Mouse (Mus musculus): ENCODE results near the gene Sf3a2. TPM values are rescaled to one million over a fixed set of nuclear protein-coding genes. Genes with fewer than 3 reads are reported as not detected.

Gene Sf3a2
- polyA plus RNA-seq, 1 experiment from 2014 or later = 77.7 TPM

- peak; percentile 69 for ATAC-seq (ENCODE audit: insufficient number of reproducible peaks, insufficient read depth, low FRiP score, low read depth)
- Histone ChIP-seq H3K4me3 (ENCODE audit: low read depth, low read length) (no peak overlapping the region), H3K27me3 (ENCODE audit: control insufficient read depth, insufficient read depth, low read length) (no peaks in the 10 kb centered on the region), H3K27ac (ENCODE audit: low read length) (no peak overlapping the region; the same call in 1 of the 2 replicates), H3K36me3 (ENCODE audit: control insufficient read depth, insufficient read depth, low read length) (peaks cover 60% of the 10 kb centered on the region), H3K4me1 (ENCODE audit: control insufficient read depth, insufficient read depth, low read length) (no peaks in the 10 kb centered on the region), H3K9me3 (ENCODE audit: control insufficient read depth, low read depth, low read length) (no peaks in the 10 kb centered on the region), H3K9ac (replicated peaks; ENCODE audit: low read depth, low read length) (no peak overlapping the region), H3K4me2 (replicated peaks; ENCODE audit: low read depth, low read length) (no peak overlapping the region)
- WGBS = 54% methylated on average over 10 of the region's 10 CpGs
Measured at GRCm38 (mm10) chr10:80766161-80766815, 31.7 kb upstream of the Sf3a2 start.

DNA sequence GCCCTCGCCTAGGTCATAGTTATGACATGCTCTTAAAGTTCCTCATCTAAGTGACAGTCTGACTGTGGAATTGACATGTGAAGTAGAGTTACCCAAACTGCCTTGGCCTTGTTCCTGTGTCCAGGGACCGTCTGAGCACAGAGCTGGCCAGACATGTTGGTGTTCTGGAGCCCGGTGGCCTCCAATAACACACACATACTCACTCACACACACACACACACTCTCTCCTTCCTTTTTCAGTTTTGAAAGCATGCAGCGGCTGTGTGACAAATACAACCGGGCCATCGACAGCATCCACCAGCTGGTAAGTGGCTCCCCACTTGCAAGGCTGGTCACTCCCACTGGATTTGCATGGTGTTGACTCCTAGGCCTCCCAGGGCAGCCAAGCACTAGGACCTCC, 29.6 kb upstream of the Sf3a2 start:
- ATAC-seq (ENCODE audit: insufficient number of reproducible peaks, insufficient read depth, low FRiP score, low read depth) = no peak
- Histone ChIP-seq H3K4me2 (replicated peaks; ENCODE audit: low read depth, low read length) (no peak overlapping the region), H3K9me3 (ENCODE audit: control insufficient read depth, low read depth, low read length) (no peaks in the 10 kb centered on the region), H3K4me3 (ENCODE audit: low read depth, low read length) (no peak overlapping the region), H3K27ac (ENCODE audit: low read length) (no peak overlapping the region), H3K27me3 (ENCODE audit: control insufficient read depth, insufficient read depth, low read length) (no peaks in the 10 kb centered on the region), H3K4me1 (ENCODE audit: control insufficient read depth, insufficient read depth, low read length) (no peaks in the 10 kb centered on the region), H3K36me3 (ENCODE audit: control insufficient read depth, insufficient read depth, low read length) (peaks cover 80% of the 10 kb centered on the region), H3K9ac (replicated peaks; ENCODE audit: low read depth, low read length) (no peak overlapping the region)
- WGBS = 89% methylated on average over 6 of the region's 6 CpGs

- peaks cover 9% of the 10 kb centered on the region for H3K4me1 ChIP-seq (ENCODE audit: control insufficient read depth, insufficient read depth, low read length)
- H3K36me3 ChIP-seq (ENCODE audit: control insufficient read depth, insufficient read depth, low read length) = peaks cover 87% of the 10 kb centered on the region
- 82% methylated on average over 5 of the region's 5 CpGs for WGBS
- H3K9ac ChIP-seq (replicated peaks; ENCODE audit: low read depth, low read length) = no peak overlapping the region
- H3K27ac ChIP-seq (ENCODE audit: low read length) = peak overlapping the region; percentile 80; the same call in 1 of the 2 replicates
- no peak overlapping the region for H3K4me2 ChIP-seq (replicated peaks; ENCODE audit: low read depth, low read length)
- H3K4me3 ChIP-seq (ENCODE audit: low read depth, low read length) = no peak overlapping the region
- no peaks in the 10 kb centered on the region for H3K9me3 ChIP-seq (ENCODE audit: control insufficient read depth, low read depth, low read length)
- ATAC-seq (ENCODE audit: insufficient number of reproducible peaks, insufficient read depth, low FRiP score, low read depth) = no peak
- H3K27me3 ChIP-seq (ENCODE audit: control insufficient read depth, insufficient read depth, low read length) = no peaks in the 10 kb centered on the region
Measured at GRCm38 (mm10) chr10:80773816-80774215, 24.2 kb upstream of the Sf3a2 start.

- peak overlapping the region; percentile 80; the same call in 1 of the 2 replicates for H3K27ac ChIP-seq (ENCODE audit: low read length)
- ATAC-seq (ENCODE audit: insufficient number of reproducible peaks, insufficient read depth, low FRiP score, low read depth) = peak; percentile 86; the same call in 1 of the 2 replicates
- WGBS = 53% methylated on average over 2 of the region's 2 CpGs
- no peak overlapping the region for H3K4me3 ChIP-seq (ENCODE audit: low read depth, low read length)
- H3K9me3 ChIP-seq (ENCODE audit: control insufficient read depth, low read depth, low read length) = no peaks in the 10 kb centered on the region
- H3K9ac ChIP-seq (replicated peaks; ENCODE audit: low read depth, low read length) = no peak overlapping the region
- H3K4me2 ChIP-seq (replicated peaks; ENCODE audit: low read depth, low read length) = no peak overlapping the region
- H3K36me3 ChIP-seq (ENCODE audit: control insufficient read depth, insufficient read depth, low read length) = peaks cover 88% of the 10 kb centered on the region
- peaks cover 9% of the 10 kb centered on the region for H3K4me1 ChIP-seq (ENCODE audit: control insufficient read depth, insufficient read depth, low read length)
- no peaks in the 10 kb centered on the region for H3K27me3 ChIP-seq (ENCODE audit: control insufficient read depth, insufficient read depth, low read length)
Measured at GRCm38 (mm10) chr10:80774549-80774948, 23.4 kb upstream of the Sf3a2 start.

DNA sequence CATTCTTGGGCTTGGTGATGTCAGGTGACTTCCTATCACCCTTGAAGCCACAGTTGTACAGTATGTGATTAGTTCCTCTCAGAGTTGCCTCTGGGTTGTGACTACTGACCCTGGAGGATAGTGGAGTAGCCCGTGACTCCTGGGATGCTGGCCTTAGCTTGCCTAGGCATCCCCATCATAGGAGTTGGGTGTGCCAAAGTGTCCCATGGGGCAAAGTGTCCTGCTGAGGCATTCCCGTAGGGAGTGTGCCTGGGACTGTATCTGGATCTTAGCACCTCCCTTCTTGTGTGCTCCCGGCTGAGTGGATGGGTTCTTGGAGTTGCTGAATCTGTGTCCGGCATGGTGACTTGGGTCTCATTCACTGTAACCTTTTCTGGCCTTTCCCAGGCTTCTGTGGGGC, 23.0 kb upstream of the Sf3a2 start:
- H3K9ac ChIP-seq (replicated peaks; ENCODE audit: low read depth, low read length) = no peak overlapping the region
- H3K9me3 ChIP-seq (ENCODE audit: control insufficient read depth, low read depth, low read length) = no peaks in the 10 kb centered on the region
- H3K4me3 ChIP-seq (ENCODE audit: low read depth, low read length) = no peak overlapping the region
- peaks cover 88% of the 10 kb centered on the region for H3K36me3 ChIP-seq (ENCODE audit: control insufficient read depth, insufficient read depth, low read length)
- 91% methylated on average over 4 of the region's 4 CpGs for WGBS
- H3K27ac ChIP-seq (ENCODE audit: low read length) = no peak overlapping the region
- no peaks in the 10 kb centered on the region for H3K27me3 ChIP-seq (ENCODE audit: control insufficient read depth, insufficient read depth, low read length)
- H3K4me1 ChIP-seq (ENCODE audit: control insufficient read depth, insufficient read depth, low read length) = peaks cover 9% of the 10 kb centered on the region
- H3K4me2 ChIP-seq (replicated peaks; ENCODE audit: low read depth, low read length) = no peak overlapping the region
- ATAC-seq (ENCODE audit: insufficient number of reproducible peaks, insufficient read depth, low FRiP score, low read depth) = no peak

DNA sequence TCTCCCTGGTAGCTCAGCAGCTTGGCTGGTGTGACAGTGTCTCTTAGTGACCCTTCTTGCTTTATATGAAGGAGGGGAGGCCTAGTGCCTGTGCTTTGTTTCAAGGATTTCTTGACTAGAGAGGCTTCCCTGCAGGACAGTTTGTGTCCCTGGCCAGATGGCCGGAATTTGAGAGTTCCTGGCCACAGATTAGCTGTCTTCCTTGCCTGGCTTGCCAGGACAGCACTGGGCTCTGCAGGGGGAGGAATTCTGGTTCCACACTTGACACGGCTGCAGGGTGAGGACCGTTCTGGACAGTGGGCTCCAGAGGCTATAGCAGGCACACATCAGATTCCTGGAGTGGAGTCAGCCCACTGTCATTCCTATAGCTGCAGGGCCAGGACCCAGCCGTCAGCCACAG, 22.3 kb upstream of the Sf3a2 start:
- H3K4me3 ChIP-seq (ENCODE audit: low read depth, low read length) = no peak overlapping the region
- peaks cover 9% of the 10 kb centered on the region for H3K4me1 ChIP-seq (ENCODE audit: control insufficient read depth, insufficient read depth, low read length)
- peak overlapping the region; percentile 41; the same call in 1 of the 2 replicates for H3K27ac ChIP-seq (ENCODE audit: low read length)
- H3K27me3 ChIP-seq (ENCODE audit: control insufficient read depth, insufficient read depth, low read length) = no peaks in the 10 kb centered on the region
- H3K4me2 ChIP-seq (replicated peaks; ENCODE audit: low read depth, low read length) = no peak overlapping the region
- H3K36me3 ChIP-seq (ENCODE audit: control insufficient read depth, insufficient read depth, low read length) = peaks cover 89% of the 10 kb centered on the region
- ATAC-seq (ENCODE audit: insufficient number of reproducible peaks, insufficient read depth, low FRiP score, low read depth) = no peak
- WGBS = 92% methylated on average over 4 of the region's 4 CpGs
- no peak overlapping the region for H3K9ac ChIP-seq (replicated peaks; ENCODE audit: low read depth, low read length)
- no peaks in the 10 kb centered on the region for H3K9me3 ChIP-seq (ENCODE audit: control insufficient read depth, low read depth, low read length)

DNA sequence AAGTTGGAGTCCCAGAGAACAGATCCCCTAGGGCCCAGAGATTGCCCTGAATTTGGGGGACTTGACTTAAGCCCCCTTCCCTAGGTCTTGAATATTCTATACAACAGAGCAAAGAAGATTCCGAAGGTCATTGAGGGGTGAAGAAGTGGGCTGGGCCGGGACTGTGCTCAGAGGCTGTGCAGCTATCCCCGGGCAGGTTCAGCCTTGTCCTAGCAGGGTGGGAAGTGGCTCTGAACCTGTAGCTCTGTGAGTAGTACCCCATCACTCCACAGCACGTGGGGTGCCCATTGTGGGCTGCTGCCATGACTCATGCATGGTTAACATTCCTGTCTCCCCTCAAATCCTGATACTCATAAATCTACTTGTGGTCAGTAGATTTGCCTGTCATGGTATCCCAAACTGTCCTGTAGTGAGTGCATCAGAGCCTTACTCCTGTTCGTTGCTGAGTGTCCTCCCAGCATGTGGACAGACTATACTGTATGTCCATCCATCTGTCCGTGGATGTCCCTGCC, 21.6 kb upstream of the Sf3a2 start:
- Histone ChIP-seq H3K36me3 (ENCODE audit: control insufficient read depth, insufficient read depth, low read length) (peaks cover 87% of the 10 kb centered on the region), H3K27me3 (ENCODE audit: control insufficient read depth, insufficient read depth, low read length) (no peaks in the 10 kb centered on the region), H3K9ac (replicated peaks; ENCODE audit: low read depth, low read length) (no peak overlapping the region), H3K4me2 (replicated peaks; ENCODE audit: low read depth, low read length) (no peak overlapping the region), H3K9me3 (ENCODE audit: control insufficient read depth, low read depth, low read length) (no peaks in the 10 kb centered on the region), H3K27ac (ENCODE audit: low read length) (peak overlapping the region; percentile 41; the same call in 1 of the 2 replicates), H3K4me1 (ENCODE audit: control insufficient read depth, insufficient read depth, low read length) (peaks cover 9% of the 10 kb centered on the region), H3K4me3 (ENCODE audit: low read depth, low read length) (no peak overlapping the region)
- peak; percentile 59; the same call in 1 of the 2 replicates for ATAC-seq (ENCODE audit: insufficient number of reproducible peaks, insufficient read depth, low FRiP score, low read depth)
- WGBS = 84% methylated on average over 6 of the region's 6 CpGs

GRCm38 (mm10) chr10:80777123-80777522, 20.9 kb upstream of the Sf3a2 start:
- Histone ChIP-seq H3K36me3 (ENCODE audit: control insufficient read depth, insufficient read depth, low read length) (peaks cover 87% of the 10 kb centered on the region), H3K9ac (replicated peaks; ENCODE audit: low read depth, low read length) (no peak overlapping the region), H3K9me3 (ENCODE audit: control insufficient read depth, low read depth, low read length) (no peaks in the 10 kb centered on the region), H3K4me2 (replicated peaks; ENCODE audit: low read depth, low read length) (no peak overlapping the region), H3K4me1 (ENCODE audit: control insufficient read depth, insufficient read depth, low read length) (peaks cover 9% of the 10 kb centered on the region), H3K27me3 (ENCODE audit: control insufficient read depth, insufficient read depth, low read length) (no peaks in the 10 kb centered on the region), H3K27ac (ENCODE audit: low read length) (no peak overlapping the region), H3K4me3 (ENCODE audit: low read depth, low read length) (no peak overlapping the region)
- ATAC-seq (ENCODE audit: insufficient number of reproducible peaks, insufficient read depth, low FRiP score, low read depth) = no peak
- WGBS = 93% methylated on average over 5 of the region's 5 CpGs

DNA sequence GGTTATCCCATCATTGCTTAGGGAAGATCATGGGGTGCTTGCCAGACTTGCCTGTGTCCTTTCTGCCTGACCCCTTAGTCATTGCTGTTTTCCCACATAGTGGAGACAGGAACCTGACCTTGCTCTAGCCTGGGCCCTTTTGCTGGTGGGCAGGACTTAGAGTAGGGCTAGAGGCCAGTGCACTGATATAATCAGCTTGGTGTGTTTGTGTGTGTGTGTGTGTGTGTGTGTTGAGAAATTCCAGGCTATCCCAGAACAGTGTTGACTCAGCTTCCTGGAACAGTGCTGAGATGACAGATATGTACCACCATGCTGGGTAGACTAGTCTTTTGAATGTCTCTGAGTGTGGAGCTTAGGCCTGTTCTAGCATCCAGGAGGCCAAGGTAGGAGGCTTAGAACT, 18.4 kb upstream of the Sf3a2 start:
- Histone ChIP-seq H3K4me3 (ENCODE audit: low read depth, low read length) (no peak overlapping the region), H3K9ac (replicated peaks; ENCODE audit: low read depth, low read length) (no peak overlapping the region), H3K27me3 (ENCODE audit: control insufficient read depth, insufficient read depth, low read length) (no peaks in the 10 kb centered on the region), H3K9me3 (ENCODE audit: control insufficient read depth, low read depth, low read length) (no peaks in the 10 kb centered on the region), H3K4me1 (ENCODE audit: control insufficient read depth, insufficient read depth, low read length) (no peaks in the 10 kb centered on the region), H3K4me2 (replicated peaks; ENCODE audit: low read depth, low read length) (no peak overlapping the region), H3K27ac (ENCODE audit: low read length) (no peak overlapping the region), H3K36me3 (ENCODE audit: control insufficient read depth, insufficient read depth, low read length) (peaks cover 90% of the 10 kb centered on the region)
- ATAC-seq (ENCODE audit: insufficient number of reproducible peaks, insufficient read depth, low FRiP score, low read depth) = no peak

Measured in stomach, embryonic 14.5 days (tissue).